Mouse (Mus musculus): Measurements from ENCODE around the gene Foxd2. TPM values are rescaled to one million over a fixed set of nuclear protein-coding genes. Genes with fewer than 3 reads are reported as not detected.
A peak's percentile ranks its signal among the peaks of the same experiment; 100 is the strongest.

The Foxd2 gene
- 1.1 and 1.6 TPM in 2 replicates for total RNA-seq (2021)
- long read RNA-seq, transcript Foxd2-201 (1 exons, 2,592 nt): major isoform, 6 of 6 reads
- long read RNA-seq, partial matches to known transcripts: 0 of 6 reads
- long read RNA-seq, other reads (novel, unspliced or antisense): 0 of 6 reads

DNA sequence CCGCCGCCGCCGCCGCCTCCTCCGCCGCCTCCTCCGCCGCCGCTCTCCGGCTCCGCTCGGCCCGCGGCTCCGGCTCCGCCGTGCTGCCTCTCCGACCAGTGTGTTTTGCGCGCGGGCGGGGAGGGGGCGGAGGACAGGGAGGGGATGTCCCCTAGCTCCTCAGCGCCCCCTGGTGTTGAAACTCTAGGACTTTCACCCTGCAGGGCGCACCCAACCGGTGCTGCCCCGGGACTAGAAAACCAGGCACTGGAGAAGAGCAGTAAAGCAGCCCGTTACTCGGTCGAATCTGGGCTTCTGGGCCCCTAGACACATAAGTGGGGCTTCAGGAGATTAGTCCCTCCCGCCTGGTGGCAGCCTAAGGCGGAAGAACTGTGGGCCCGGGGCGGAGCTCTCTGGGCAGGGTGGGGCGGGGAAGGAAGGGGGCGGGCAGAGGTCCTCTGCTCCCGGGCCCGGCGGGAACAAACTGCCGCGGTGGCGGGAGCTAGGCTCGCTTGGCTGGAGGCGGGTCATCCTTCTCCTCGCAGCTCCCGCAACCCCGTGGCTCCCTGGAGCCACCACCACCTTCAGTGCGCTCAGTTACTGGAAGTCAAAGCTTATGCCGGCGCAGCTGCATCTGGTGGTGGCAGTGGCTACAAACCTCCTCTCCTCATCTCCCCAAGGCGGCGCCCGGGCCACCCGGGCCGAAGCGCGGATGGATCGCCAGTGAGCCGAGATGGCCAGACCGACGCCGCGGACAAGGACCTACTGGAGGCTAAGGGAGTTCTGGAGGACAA lies at the start of gene Foxd2:
Gene Foxd2, minus strand, starts transcription at position 45 of the 773 bp plus-strand sequence.
- peak; percentile 93 for DNase-seq

- DNase-seq: no peak
Measured at GRCm38 (mm10) chr4:114958231-114958630, 49.6 kb upstream of the Foxd2 start.

- no peak for DNase-seq
Measured at GRCm38 (mm10) chr4:114957403-114957802, 48.7 kb upstream of the Foxd2 start.

GRCm38 (mm10) chr4:114953172-114953571 lies 44.5 kb upstream of the Foxd2 start:
- no peak for DNase-seq

- no peak for DNase-seq
Measured at GRCm38 (mm10) chr4:114947852-114948481, 39.3 kb upstream of the Foxd2 start.

GRCm38 (mm10) chr4:114947395-114947794 lies 38.7 kb upstream of the Foxd2 start:
- peak; percentile 83 for DNase-seq

GRCm38 (mm10) chr4:114946416-114946815 lies 37.7 kb upstream of the Foxd2 start:
- no peak for DNase-seq

GRCm38 (mm10) chr4:114945021-114945420 lies 36.3 kb upstream of the Foxd2 start:
- DNase-seq: peak; percentile 33

GRCm38 (mm10) chr4:114942583-114942982 lies 33.9 kb upstream of the Foxd2 start:
- no peak for DNase-seq

GRCm38 (mm10) chr4:114942112-114942511 lies 33.4 kb upstream of the Foxd2 start:
- DNase-seq: no peak

- no peak for DNase-seq
Measured at GRCm38 (mm10) chr4:114941311-114941710, 32.6 kb upstream of the Foxd2 start.

- no peak for DNase-seq
Measured at GRCm38 (mm10) chr4:114938248-114938647, 29.6 kb upstream of the Foxd2 start.

DNA sequence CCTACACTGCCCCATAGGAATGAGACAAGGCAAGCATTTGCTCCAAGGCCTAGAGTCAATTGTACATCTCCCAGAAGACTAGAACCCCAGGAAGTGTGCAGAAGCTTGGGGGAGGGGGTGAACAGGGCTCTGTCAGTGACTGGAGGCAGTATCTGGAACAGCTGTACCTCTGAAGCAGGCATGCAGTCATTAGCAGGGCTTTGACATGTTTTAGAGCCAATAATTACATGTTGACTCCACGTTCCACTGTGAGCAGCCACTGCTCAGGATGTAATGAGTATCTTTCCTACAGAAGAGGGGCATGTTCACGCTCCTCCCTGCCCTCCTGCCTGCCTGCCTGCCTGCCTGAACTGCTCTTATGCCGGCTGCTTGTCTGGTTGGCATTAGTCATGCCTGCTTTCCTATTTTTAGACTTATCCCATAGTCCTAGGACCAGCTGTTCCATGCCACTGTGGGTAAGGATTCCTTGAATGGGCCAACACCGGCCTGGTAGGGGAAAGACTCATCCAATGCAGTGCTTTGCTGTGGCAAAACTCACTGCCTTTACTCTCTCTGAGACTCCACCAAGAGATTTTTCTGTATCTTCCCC lies 28.9 kb upstream of the Foxd2 start:
- no peak for DNase-seq

DNA sequence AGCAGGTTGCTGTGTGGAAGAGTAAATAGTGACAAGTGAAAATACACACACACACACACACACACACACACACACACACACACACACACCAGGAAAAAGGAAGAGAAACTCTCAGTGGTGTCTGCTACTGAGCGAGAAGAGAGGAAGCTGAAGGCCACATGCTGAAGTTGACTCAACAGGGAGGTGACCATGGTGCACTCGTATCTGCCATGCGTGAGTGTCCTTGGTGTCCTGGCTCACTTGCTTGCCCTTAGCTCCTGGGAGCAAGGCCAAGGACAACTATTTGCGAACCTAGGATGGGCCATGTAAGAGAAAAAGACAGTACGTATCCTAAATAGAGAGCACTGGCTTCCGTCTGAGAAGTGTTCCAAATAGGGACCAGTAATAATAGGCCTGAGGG lies 25.5 kb upstream of the Foxd2 start:
- DNase-seq: no peak

DNA sequence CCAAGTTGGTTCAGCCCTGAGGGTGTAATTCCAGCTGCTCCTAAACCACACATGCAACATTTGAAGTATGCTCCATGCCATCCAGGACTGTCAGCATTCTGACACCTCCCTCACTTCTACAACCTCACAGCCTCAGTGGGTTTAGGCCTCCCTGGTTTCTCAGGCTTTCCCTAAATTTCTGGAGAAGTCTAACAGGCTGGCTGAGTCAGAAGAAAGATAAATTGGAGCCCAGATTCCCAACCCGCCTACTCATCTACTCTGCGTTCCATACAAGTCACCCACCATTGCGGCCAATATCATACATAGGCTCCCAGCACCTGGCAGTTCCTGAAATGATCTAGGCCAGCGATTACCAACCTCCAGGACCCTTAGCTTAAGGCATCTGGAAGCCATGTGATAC lies 24.1 kb upstream of the Foxd2 start:
- no peak for DNase-seq

GRCm38 (mm10) chr4:114929155-114929554 lies 20.5 kb upstream of the Foxd2 start:
- DNase-seq: no peak

- no peak for DNase-seq
Measured at GRCm38 (mm10) chr4:114925917-114926312, 17.2 kb upstream of the Foxd2 start, which contains the start of gene Foxe3. TSS of gene Foxe3 (minus strand) at chr4:114926013.

- DNase-seq: peak; percentile 40
Measured at GRCm38 (mm10) chr4:114924971-114925916, 16.6 kb upstream of the Foxd2 start.

DNA sequence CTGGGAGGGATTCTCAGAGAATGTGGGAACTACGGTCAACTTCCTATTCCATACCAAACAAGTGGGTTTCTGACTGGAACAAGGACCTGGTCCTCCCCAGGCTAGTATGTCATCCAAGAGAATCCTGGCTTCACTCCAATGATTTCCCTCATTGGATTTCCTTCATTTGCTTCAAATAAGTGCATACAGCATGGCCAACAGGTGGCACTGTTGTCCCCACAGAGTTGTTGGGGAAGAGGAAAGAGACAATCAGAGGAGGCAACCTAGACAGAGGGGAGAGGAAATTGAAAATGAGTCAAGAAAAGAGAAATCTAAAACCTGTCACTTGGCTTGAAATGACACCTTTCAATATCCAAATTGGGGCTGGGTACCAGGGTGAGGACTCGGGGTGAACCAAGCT lies 8.4 kb upstream of the Foxd2 start:
- peak; percentile 67 for DNase-seq

GRCm38 (mm10) chr4:114916056-114916455 lies 7.4 kb upstream of the Foxd2 start:
- DNase-seq: no peak

DNA sequence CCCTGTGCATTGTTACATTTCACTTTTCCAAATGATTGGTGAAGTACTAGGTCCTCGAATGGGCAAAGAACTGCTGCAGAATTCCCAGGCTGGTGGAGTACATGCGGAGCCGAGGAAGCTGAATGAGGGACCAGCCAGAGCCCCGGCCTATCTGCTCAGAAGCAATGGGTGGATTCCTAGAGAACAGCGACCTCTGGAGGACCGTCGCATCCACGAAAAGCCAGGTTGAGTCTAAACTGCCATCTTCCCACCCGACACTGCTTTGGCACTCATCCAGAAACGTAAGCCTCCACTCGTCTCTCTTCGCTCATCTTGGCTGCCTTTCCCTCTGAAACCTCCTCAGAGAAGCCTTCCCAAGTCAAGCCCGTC lies 4.9 kb upstream of the Foxd2 start:
- peak; percentile 66 for DNase-seq
